Mouse (Mus musculus): ENCODE results near the gene Srr.

The Srr gene

GRCm38 (mm10) chr11:74925577-74926387 lies at the start of gene Srr, which contains the start of gene Smg6:
Gene Srr (minus strand): TSS chr11:74925948.
Gene Smg6 (plus strand): TSS chr11:74925823.
- CTCF ChIA-PET, result interaction anchor here (0.6 kb wide), 1 partner anchor 1787 kb away, joined by 4 read pairs; no protein-coding TSS in a partner anchor

- CTCF ChIA-PET, result interaction anchor here (0.7 kb wide), 1 partner anchor 202 kb away, joined by 10 read pairs; no protein-coding TSS in a partner anchor
Measured at GRCm38 (mm10) chr11:74974615-74975014, 48.9 kb upstream of the Srr start.

- CTCF ChIA-PET, result no interaction called here
Measured at GRCm38 (mm10) chr11:74973290-74974157, 47.8 kb upstream of the Srr start.

- CTCF ChIA-PET, result no interaction called here
Measured at GRCm38 (mm10) chr11:74965516-74965915, 39.8 kb upstream of the Srr start.

GRCm38 (mm10) chr11:74962846-74963407 lies 37.2 kb upstream of the Srr start:
- CTCF ChIA-PET, result no interaction called here

- CTCF ChIA-PET, result no interaction called here
Measured at GRCm38 (mm10) chr11:74961953-74962352, 36.2 kb upstream of the Srr start.

- CTCF ChIA-PET, result interaction anchor here (1.2 kb wide), 1 partner anchor 9 kb away, joined by 3 read pairs; no protein-coding TSS in a partner anchor
Measured at GRCm38 (mm10) chr11:74960031-74960551, 34.3 kb upstream of the Srr start.

- CTCF ChIA-PET, result interaction anchor here (1.2 kb wide), 1 partner anchor 9 kb away, joined by 3 read pairs; no protein-coding TSS in a partner anchor
Measured at GRCm38 (mm10) chr11:74959501-74959900, 33.8 kb upstream of the Srr start.

GRCm38 (mm10) chr11:74957600-74957999 lies 31.9 kb upstream of the Srr start:
- CTCF ChIA-PET, result interaction anchor here (0.6 kb wide), 2 partner anchors 1131 to 1207 kb away, joined by 5 to 6 read pairs; no protein-coding TSS in a partner anchor

- CTCF ChIA-PET, result interaction anchor here (0.7 kb wide), 1 partner anchor 68 kb away, joined by 5 read pairs; no protein-coding TSS in a partner anchor
Measured at GRCm38 (mm10) chr11:74956006-74956405, 30.3 kb upstream of the Srr start.

GRCm38 (mm10) chr11:74954901-74955300 lies 29.2 kb upstream of the Srr start:
- CTCF ChIA-PET, result no interaction called here

GRCm38 (mm10) chr11:74946348-74946747 lies 20.6 kb upstream of the Srr start:
- CTCF ChIA-PET, result interaction anchor here (0.7 to 0.9 kb wide), 2 partner anchors 19 to 299 kb away, joined by 3 to 4 read pairs; no protein-coding TSS in a partner anchor

GRCm38 (mm10) chr11:74930391-74930790 lies 4.6 kb upstream of the Srr start:
- CTCF ChIA-PET, result no interaction called here

GRCm38 (mm10) chr11:74929111-74929510 lies 3.4 kb upstream of the Srr start:
- CTCF ChIA-PET, result interaction anchor here (0.6 kb wide), 1 partner anchor 17 kb away, joined by 11 read pairs; no protein-coding TSS in a partner anchor

- CTCF ChIA-PET, result interaction anchor here (0.7 to 1.2 kb wide), 2 partner anchors 19 to 529 kb away, joined by 3 read pairs; no protein-coding TSS in a partner anchor
Measured at GRCm38 (mm10) chr11:74927236-74927725, 1.5 kb upstream of the Srr start.

GRCm38 (mm10) chr11:74926388-74927005 lies 749 bp upstream of the Srr start:
- CTCF ChIA-PET, result interaction anchor here (0.6 to 1.2 kb wide), 3 partner anchors 20 to 1787 kb away, joined by 3 to 4 read pairs (median 3); no protein-coding TSS in a partner anchor

GRCm38 (mm10) chr11:74924149-74924548 lies 1.6 kb downstream of the Srr start:
- CTCF ChIA-PET, result no interaction called here

GRCm38 (mm10) chr11:74919249-74919648 lies 6.5 kb downstream of the Srr start:
- CTCF ChIA-PET, result no interaction called here

GRCm38 (mm10) chr11:74912492-74912891 lies 13.3 kb downstream of the Srr start:
- CTCF ChIA-PET, result no interaction called here

GRCm38 (mm10) chr11:74909978-74910377 lies 15.8 kb downstream of the Srr start:
- CTCF ChIA-PET, result no interaction called here

Data from spleen, embryonic (tissue).